Mouse (Mus musculus) spleen, adult 18-20 months (tissue): ENCODE results near the gene Srgn.
"Not testable (repeated sequence)": the region's sequence is repeated elsewhere in the genome, so short reads cannot be mapped to it uniquely, and the experiment has no call there.

Source experiments
- DNase-seq, 2 experiments: peaks; one replicate each; pipeline ENCODE4 v3.0.0; 2022; ENCODE audit warnings: mixed read lengths in 2 of 2

Srgn gene

DNA sequence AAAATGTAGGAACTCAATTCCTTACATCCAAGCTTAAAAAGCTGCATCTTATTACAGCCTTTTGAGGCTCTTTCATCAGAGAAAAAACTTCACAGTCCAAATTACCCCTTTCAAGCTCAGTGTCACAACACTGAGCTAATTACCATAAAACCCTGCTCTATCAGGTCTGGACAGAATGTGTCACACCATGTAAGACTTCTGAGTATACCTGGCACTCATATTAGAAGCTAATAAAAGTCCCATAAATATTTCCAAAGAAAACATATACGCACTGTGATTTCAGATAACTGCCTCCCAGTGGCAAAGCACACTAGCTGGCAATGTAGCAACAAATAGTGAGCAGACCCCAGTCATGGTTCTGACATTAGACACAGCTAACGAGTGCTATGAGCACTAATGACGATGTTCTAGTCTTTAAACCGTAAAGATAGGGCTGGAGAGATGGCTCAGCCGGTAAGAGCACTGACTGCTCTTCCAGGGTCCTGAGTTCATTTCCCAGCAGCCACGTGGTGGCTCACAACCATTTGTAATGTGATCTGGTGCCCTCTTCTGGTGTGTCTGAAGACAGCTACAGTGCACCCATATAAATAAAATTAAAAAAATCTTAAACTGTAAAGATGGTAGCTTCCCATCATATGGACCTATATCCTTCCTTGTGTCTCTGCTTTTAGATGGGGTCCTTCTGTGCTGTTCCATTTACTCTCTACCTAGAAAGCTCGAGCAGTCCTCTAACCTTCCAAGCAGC, 46.0 kb downstream of the Srgn start:
- DNase-seq = no peak

GRCm38 (mm10) chr10:62476980-62477379, 50.3 kb downstream of the Srgn start:
- DNase-seq = no peak

- DNase-seq = no peak
Observed at GRCm38 (mm10) chr10:62474944-62475343, 52.3 kb downstream of the Srgn start.

- DNase-seq = no peak
Observed at GRCm38 (mm10) chr10:62471105-62471504, 56.1 kb downstream of the Srgn start.

- DNase-seq = no peak
Observed at GRCm38 (mm10) chr10:62469736-62470135, 57.5 kb downstream of the Srgn start.

DNA sequence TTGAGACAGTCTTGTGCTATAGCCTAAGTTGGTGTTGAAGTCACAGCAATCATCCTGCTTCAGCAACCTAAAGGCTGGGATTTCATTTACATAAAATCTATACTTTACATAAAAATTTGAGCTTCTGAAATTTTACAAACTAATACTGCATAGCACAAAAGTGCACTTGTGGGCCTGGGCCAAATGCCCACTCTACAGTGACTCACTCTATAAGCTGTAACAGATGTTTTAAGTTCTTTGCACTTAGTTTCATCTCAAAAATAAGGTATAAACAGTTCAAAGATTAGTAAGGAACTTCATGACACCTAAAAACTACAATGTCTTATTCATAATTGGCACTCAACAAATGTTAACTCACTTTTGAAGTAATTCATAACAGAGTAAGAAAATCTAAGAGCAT, 65.9 kb downstream of the Srgn start:
- DNase-seq = no peak

GRCm38 (mm10) chr10:62452001-62452400, 75.2 kb downstream of the Srgn start:
- not testable (repeated sequence) for DNase-seq

DNA sequence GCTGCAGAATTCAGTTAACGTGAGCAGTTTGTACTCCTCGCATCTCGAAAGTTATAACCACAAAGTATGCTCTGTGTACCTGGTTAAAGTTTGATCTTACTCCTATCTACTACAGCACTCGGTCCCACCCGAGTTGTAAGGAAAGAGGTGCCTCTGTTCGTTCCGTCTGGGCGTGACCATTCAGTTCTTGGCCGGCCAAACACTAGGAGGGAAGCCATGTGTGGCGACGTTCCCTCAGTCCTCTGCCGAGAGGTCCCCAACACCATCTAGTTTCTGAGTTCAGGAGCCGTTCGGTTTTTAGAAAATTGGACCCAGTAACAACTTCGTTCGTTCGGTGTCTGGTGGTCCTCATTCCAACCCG, 77.0 kb downstream of the Srgn start:
- no peak for DNase-seq

GRCm38 (mm10) chr10:62449364-62450279, 77.6 kb downstream of the Srgn start, which contains the start of the genes 4930507D05Rik and Supv3l1:
TSS of gene 4930507D05Rik (plus strand) at chr10:62449489.
TSS of gene Supv3l1 (minus strand) at chr10:62449738.
- DNase-seq = peak; percentile 79 to 95
